Mouse (Mus musculus) thymus, adult 2 months (tissue): Measurements from ENCODE around the gene Ube2j1. TPM values are rescaled to one million over a fixed set of nuclear protein-coding genes. Genes with fewer than 3 reads are reported as not detected.

ENCODE experiments used
- DNase-seq: peaks from one replicate; pipeline ENCODE4 v3.0.0; 2021
- H3K27ac ChIP-seq: fragments of 200-500 bp; 2 replicates; pipeline ENCODE4 v1.5.1; 2012; ENCODE audit warnings: low read length, control low read depth; ENCODE audit not compliant: control insufficient read depth, insufficient read depth
- H3K27me3 ChIP-seq: fragments of 200-500 bp; 2 replicates; pipeline ENCODE4 v1.6.1; 2012; ENCODE audit warnings: mild to moderate bottlenecking, low read length, moderate library complexity, mixed read lengths; ENCODE audit not compliant: control insufficient read depth, insufficient read depth
- H3K36me3 ChIP-seq: fragments of 200-500 bp; 2 replicates; pipeline ENCODE4 v1.6.1; 2012; ENCODE audit warnings: mild to moderate bottlenecking, low read length, moderate library complexity; ENCODE audit not compliant: control insufficient read depth, insufficient read depth
- H3K4me1 ChIP-seq: fragments of 200-500 bp; replicated peaks from 2 replicates; pipeline ENCODE4 v1.6.1; 2012; ENCODE audit warnings: low read length; ENCODE audit not compliant: control insufficient read depth, insufficient read depth
- H3K4me3 ChIP-seq: fragments of 200-500 bp; 2 replicates; pipeline ENCODE4 v1.5.1; 2012; ENCODE audit warnings: mild to moderate bottlenecking, low read length, control low read depth, moderate library complexity; ENCODE audit not compliant: control insufficient read depth, insufficient read depth
- CTCF ChIP-seq: fragments of 200-500 bp; IDR thresholded peaks from 2 replicates; pipeline ENCODE4 v1.5.1; 2012; ENCODE audit warnings: mild to moderate bottlenecking, control low read depth, low read length, moderate library complexity, borderline replicate concordance; ENCODE audit not compliant: control insufficient read depth, poor library complexity, insufficient read depth; ENCODE audit errors: extremely low read depth
- POLR2A ChIP-seq: fragments of 200-500 bp; IDR thresholded peaks from 2 replicates; pipeline ENCODE4 v1.6.1; 2012; ENCODE audit warnings: mild to moderate bottlenecking, low read length, control low read depth, moderate library complexity; ENCODE audit not compliant: control insufficient read depth, poor library complexity, insufficient read depth; ENCODE audit errors: extremely low read depth
- WGBS: fragments of 180-500 bp; shearing (Covaris S2); methylation state at CpG from one replicate; pipeline ENCODE4 v1.1.7; 2018; 5-methylcytosine and 5-hydroxymethylcytosine counted together
- polyA plus RNA-seq: library from polyadenylated mRNA; depleted of rRNA; stranded (reverse); fragments of >200 nt; gene quantifications from 2 replicates; pipeline ENCODE4 v1.2.3, GENCODE M21; 2012

Ube2j1 gene
- polyA plus RNA-seq, 1 experiment = 28.7 TPM

DNA sequence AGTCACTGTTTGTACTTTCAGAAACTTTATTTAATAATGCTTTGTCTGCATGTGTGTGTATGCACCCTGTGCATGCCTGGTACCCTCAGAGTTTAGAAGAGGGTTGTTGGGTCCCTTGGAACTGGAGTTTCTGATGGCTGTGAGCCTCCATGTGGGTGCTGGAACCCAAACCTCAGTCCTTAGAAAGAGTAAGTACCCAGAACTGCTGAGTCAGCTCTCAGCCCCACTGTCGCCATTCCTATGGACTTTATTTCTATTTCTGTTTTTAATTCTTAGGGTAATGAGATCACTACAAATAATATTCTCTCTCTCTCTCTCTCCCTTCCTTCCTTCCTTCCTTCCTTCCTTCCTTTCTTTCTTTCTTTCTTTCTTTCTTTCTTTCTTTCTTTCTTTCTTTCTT lies 21.1 kb upstream of the Ube2j1 start:
- no peak overlapping the region for H3K27ac ChIP-seq
- DNase-seq = no peak
- WGBS = 94% methylated on average over 1 of the region's 1 CpGs
- peaks cover 4% of the 10 kb centered on the region; the same call in 1 of the 2 replicates for H3K36me3 ChIP-seq
- TF ChIP-seq CTCF (no peak), POLR2A (no peak)
- H3K4me3 ChIP-seq = no peak overlapping the region
- no peaks in the 10 kb centered on the region for H3K27me3 ChIP-seq
- H3K4me1 ChIP-seq = no peaks in the 10 kb centered on the region

DNA sequence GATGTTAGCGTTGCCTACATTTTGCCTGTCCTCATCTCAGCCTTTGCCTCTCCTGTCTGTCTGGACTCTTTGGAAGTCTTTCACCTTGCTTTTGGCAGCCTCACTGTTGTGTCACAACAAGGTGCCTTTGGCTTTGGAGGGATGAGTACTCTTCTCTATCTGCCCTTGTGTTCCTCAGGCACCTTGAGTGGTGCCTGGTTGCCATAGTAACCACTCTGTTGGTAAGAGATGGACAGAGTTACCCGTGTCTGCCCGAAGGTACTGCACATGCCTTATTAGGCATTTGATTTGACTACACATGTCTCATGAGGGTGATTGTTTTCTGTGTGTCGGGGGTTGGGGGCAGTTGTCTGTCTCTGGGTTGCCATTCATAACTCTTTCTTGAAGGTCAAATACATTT lies 18.7 kb upstream of the Ube2j1 start:
- no peaks in the 10 kb centered on the region for H3K4me1 ChIP-seq
- WGBS = 86% methylated on average over 4 of the region's 4 CpGs
- H3K27ac ChIP-seq = no peak overlapping the region
- no peaks in the 10 kb centered on the region for H3K27me3 ChIP-seq
- H3K36me3 ChIP-seq = no peaks in the 10 kb centered on the region
- no peak overlapping the region for H3K4me3 ChIP-seq
- no peak for DNase-seq
- TF ChIP-seq POLR2A (no peak), CTCF (no peak)

- no peak for TF ChIP-seq POLR2A
- TF ChIP-seq CTCF = peak; percentile 74; the same call in 1 of the 2 replicates
These were observed 12.7 kb upstream of the Ube2j1 start for GRCm38 (mm10) chr4:33018361-33018999.

DNA sequence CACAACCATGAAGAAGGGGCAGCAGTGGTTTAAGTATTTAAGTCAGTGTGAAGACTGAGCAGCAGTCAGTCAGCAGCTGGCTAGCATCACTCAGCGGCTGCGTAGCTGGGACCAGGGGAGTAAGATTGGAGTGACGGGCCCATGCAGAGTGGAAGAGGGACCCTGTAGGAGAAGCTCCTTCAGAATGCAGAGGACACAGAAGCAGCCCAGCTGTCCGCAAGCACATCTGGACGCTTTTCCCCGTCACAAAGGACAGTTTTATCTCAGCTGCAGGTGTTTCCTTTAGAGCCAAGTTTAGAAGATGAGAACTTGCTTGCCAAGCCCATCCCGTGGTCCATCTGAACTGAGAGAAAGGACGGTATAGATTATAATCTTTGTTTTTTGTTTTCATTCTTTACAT lies 6.8 kb upstream of the Ube2j1 start:
- H3K36me3 ChIP-seq = no peaks in the 10 kb centered on the region
- no peak overlapping the region for H3K27ac ChIP-seq
- WGBS = 30% methylated on average over 8 of the region's 8 CpGs
- peaks cover 6% of the 10 kb centered on the region for H3K4me1 ChIP-seq
- DNase-seq = no peak
- no peaks in the 10 kb centered on the region for H3K27me3 ChIP-seq
- TF ChIP-seq CTCF = no peak
- TF ChIP-seq POLR2A = no peak
- no peak overlapping the region for H3K4me3 ChIP-seq

More at GRCm38 (mm10) chr4:33018361-33018999, 12.7 kb upstream of the Ube2j1 start:
- Histone ChIP-seq H3K4me3 (no peak overlapping the region), H3K4me1 (no peaks in the 10 kb centered on the region), H3K27me3 (no peaks in the 10 kb centered on the region), H3K36me3 (no peaks in the 10 kb centered on the region), H3K27ac (no peak overlapping the region)
- WGBS = 42% methylated on average over 9 of the region's 9 CpGs
- DNase-seq = peak; percentile 87

DNA sequence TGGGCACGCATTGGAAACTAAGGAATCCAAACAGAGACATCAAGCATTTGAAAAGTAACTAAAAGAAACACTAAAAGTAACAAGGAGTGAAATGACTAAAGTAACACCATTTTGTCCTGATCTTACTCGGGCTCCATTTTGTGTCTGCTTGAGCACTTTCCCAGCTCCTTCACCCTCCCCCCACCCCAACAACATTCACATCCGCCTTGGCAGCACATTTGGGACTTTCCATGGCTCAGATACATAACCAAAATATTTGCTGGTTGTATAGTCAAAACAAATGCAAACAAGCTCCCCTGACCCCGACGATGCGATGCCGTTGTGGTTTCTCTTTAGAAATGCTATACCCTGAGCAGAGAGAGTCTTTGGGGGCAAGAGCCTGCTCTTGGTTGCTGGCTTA lies 2.1 kb upstream of the Ube2j1 start:
- Histone ChIP-seq H3K27me3 (no peaks in the 10 kb centered on the region), H3K4me1 (peaks cover 8% of the 10 kb centered on the region), H3K36me3 (no peaks in the 10 kb centered on the region), H3K27ac (no peak overlapping the region), H3K4me3 (no peak overlapping the region)
- TF ChIP-seq POLR2A = no peak
- TF ChIP-seq CTCF = no peak
- 93% methylated on average over 7 of the region's 7 CpGs for WGBS
- no peak for DNase-seq

- WGBS = 17% methylated on average over 55 of the region's 55 CpGs
- DNase-seq = no peak
- H3K27ac ChIP-seq = no peak overlapping the region; the same call in 1 of the 2 replicates
- TF ChIP-seq CTCF (no peak), POLR2A (no peak)
- no peaks in the 10 kb centered on the region for H3K27me3 ChIP-seq
- H3K36me3 ChIP-seq = no peaks in the 10 kb centered on the region
- 0 out of 2 replicates have a peak, but pooled peaks cover 4% of the 10 kb centered on the region for H3K4me1 ChIP-seq
- peak overlapping the region; percentile 75 for H3K4me3 ChIP-seq
These were observed 687 bp upstream of the Ube2j1 start for GRCm38 (mm10) chr4:33030264-33031194.
